Mouse (Mus musculus) kidney, postnatal 10 days (tissue): ENCODE measurements around the gene Vmn2r86.
A peak's percentile ranks its signal among the peaks of the same experiment; 100 is the strongest.
"Not testable (repeated sequence)": the region's sequence is repeated elsewhere in the genome, so short reads cannot be mapped to it uniquely, and the experiment has no call there.

Experiments
- DNase-seq: peaks from one replicate; pipeline ENCODE4 v3.0.0; 2021; ENCODE audit warnings: mixed read lengths

The Vmn2r86 gene

DNA sequence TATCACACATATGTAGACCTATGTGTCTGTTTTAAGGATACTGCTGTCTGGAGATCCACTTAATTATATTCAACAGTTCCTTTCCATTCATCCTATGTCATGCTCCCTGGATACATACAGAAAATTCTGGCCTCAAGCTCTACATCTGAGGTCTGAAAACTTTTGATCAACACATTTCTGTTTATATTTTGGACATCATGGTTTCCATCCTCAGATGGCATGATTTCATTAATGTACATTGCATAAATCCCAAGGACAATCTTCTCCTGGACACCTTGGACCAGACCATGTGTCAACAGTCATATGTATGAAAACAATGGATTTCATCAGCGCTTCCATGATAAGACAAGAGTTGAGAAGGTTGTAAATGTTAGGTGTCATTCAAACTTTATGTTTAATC is at the start of gene Vmn2r86:
Gene Vmn2r86 (minus strand): TSS at position 101 of the 400 bp plus-strand sequence.
- not testable (repeated sequence) for DNase-seq

DNA sequence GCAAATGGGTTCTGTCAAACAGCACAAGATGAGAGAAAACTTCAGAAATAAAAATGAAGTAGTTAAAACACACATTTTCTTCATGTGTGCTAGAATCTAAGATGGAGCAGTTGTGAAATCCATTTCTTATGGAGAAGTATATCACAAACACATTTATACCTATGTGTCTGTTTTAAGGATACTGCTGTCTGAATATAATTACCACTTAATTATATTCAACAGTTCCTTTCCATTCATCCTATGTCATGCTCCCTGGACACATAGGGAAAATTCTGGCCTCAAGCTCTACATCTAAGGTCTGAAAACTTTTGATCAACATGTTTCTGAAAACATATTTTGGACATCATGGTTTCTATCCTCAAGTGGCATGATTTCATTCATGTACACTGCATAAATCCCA is 41.4 kb upstream of the Vmn2r86 start, which contains the start of gene Vmn2r87:
Gene Vmn2r87 (minus strand): TSS at position 101 of the 400 bp plus-strand sequence.
- no peak for DNase-seq

DNA sequence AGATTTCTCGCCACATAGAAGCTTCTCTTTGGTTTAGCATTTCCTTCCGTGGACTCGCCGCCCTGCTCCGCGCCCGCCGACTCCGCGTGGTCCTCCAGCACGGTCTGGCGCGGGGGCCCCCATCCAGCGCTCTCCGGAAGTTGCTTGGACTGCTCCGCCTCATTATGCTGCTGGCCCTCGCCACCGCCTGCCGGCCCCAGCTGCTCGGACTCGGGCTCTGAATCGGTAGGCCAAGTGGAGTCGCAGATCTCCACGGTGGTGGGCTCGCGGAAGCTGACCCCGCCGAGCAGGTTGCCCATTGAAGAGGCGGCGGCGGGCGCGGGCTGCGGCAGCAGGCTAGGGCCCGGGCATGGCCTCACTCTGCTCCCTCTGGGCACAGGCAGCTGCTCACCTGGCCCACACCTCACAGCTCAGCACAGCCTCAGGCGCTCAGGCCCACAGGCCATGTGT is 14.5 kb upstream of the Vmn2r86 start:
- peak; percentile 48 for DNase-seq

DNA sequence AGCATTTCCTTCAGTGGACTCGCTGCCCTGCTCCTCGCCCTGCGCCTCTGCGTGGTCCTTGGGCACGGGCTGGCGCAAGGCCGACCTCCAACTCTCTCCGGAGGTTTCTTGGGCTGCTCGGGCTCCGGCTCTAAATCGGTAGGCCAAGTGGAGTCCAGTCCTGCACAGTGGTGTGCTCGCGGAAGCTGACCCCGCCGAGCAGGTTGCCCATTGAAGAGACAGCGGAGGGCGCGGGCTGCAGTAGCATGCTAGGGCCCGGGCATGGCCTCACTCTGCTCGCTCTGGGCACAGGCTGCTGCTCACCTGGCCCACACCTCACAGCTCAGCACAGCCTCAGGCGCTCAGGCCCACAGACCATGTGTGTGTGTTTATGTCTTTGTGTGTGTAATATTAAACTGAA is 11.1 kb downstream of the Vmn2r86 start:
- DNase-seq, result peak; percentile 7

DNA sequence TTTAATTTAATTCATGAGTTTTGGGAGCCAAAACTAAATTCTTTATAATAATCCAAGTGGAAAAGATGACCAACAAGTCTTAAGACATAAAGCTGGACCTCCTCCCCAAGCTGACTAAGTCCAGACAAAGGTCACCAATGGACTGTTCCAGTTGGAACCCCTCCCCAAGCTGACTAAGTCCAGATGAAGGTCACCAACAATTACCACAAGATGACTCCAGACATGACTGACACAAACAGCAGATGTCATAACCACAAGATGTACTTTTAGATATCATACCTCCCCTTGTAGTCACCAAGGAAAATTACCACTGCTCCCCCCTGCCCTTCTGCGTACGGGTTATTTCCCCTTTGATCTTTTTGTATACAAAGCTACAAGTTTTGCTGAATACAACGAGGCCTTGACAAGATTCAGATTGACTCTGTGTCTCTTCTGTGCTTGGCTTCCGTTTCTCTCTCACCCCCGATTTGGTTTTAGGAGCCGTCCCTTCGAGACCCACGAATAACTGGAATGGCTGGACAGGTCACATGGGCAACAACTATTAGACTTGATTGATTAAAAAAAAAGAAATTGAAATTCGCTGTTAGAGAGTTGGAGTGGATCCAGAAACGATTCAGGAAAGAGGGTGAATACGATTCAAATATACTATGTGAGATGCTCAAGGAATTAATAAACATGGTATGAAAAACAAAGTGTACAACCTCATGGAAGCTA is 21.5 kb downstream of the Vmn2r86 start:
- not testable (repeated sequence) for DNase-seq

DNA sequence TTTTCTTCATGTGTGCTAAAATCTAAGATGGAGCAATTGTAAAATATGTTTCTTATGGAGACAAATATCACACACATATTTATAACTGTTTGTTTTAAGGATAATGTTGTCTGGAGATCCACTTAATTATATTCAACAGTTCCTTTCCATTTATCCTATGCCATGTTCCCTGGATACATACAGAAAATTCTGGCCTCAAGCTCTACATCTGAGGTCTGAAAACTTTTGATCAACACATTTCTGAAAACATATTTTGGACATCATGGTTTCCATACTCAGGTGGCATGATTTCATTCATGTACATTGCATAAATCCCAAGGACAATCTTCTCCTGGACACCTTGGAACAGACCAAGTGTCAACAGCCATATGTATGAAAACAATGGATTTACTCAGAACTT is 26.2 kb downstream of the Vmn2r86 start, which contains the start of gene Vmn2r85:
Gene Vmn2r85 (minus strand): TSS at position 101 of the 400 bp plus-strand sequence.
- not testable (repeated sequence) for DNase-seq

DNA sequence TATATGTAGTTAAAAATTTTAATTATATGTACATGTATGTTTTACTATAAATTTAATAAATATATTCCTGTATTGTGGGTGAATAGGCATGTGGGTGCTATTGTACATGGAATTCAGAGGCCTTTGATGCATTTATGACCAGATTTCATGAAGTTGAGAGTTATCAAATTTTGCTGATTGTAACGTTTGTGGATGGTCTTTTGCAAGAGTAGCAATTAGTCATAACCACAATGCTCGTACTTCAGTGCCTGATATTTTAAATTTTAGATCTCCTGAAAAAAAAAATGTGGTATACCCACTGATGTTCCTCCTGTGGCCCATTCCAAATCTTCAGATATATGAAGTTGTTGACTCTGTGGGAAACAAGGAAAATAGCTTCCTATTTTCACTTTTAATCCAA is 33.5 kb downstream of the Vmn2r86 start:
- not testable (repeated sequence) for DNase-seq

DNA sequence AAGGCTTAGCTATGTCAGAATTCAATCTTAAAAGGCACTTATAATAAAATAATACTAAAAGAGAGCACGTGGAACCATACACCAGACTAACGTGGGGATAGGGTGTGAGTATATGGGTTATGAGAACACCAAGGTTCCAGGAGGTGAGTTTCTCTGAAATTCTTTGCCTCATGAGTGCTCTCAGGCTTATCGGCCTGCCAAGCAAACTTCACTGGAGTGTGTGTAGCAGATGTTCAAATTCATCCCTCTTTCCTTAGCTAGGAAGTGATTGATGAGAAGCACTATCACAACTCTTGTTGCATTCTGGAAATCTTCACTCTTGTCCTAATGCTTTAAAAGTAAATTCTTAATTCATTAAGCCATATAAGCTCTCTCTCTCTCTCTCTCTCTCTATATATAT is 35.4 kb downstream of the Vmn2r86 start:
- DNase-seq, result no peak

DNA sequence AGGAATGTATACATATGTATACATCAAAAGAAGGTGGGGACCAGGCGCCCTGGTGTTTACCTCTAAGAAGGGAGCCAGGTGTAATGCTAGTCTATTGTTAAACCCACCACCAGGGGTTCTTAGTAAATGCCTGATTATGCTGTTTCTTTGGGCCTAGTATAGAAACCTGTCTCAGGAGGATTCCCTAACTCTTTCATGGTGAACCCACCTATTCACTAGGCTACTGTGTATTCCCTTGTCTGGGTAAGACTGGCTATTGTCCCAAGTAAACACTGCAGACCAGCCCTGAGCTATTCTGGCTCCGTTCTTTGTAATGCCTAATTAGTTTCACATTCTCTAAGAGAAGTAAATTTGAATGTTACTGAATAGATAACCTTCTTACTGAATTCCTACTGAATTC is 35.9 kb downstream of the Vmn2r86 start:
- not testable (repeated sequence) for DNase-seq

DNA sequence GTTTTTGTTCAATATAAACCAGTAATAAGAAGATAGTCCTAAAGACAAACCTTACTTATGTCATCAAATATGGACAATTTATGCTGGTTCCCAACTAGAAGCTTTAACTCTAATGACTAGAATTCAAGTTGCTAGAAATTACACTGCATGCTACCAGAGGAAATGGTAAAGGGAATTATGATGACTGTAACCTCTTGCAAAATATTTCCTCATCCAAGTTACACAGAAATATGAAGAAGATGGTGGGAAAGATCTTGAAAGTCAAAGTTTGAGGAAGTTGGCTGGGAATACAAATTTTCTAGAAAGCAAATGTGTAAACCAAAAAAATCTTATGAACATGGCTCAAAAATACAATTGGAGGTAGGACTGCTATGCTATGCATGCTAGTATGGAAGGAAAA is 39.5 kb downstream of the Vmn2r86 start:
- not testable (repeated sequence) for DNase-seq

DNA sequence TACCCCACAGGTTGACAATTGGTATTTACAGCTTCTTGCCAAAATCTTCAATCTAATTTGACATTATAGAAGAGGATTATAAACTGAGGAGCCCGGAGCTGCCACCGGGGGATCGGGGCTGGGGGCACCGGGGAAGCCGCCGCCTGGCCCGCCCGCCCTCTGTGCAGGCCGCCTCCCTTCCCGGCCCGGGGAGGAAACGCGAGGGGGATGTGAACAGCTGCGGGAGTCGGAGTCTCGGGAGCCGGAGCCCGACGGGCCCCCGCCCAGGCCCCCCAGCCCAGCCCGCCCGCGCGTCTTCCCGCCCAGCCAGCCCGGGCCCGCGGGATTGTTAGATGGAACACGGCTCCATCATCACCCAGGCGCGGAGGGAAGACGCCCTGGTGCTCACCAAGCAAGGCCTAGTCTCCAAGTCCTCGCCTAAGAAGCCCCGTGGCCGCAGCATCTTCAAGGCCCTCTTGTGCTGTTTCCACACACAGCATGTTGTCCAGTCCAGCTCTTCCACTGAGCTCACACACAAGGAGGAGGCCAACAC is 43.6 kb downstream of the Vmn2r86 start:
- DNase-seq, result not testable (repeated sequence)

DNA sequence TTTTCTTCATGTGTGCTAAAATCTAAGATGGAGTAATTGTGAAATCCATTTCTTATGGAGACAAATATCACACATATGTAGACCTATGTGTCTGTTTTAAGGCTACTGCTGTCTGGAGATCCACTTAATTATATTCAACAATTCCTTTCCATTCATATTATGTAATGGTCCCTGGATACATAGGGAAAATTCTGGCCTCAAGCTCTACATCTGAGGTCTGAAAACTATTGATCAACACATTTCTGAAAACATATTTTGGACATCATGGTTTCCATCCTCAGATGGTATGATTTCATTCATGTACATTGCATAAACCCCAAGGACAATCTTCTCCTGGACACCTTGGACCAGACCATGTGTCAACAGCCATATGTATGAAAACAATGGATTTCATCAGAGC is 61.6 kb downstream of the Vmn2r86 start, which contains the start of gene Vmn2r84:
Gene Vmn2r84 (minus strand): TSS at position 101 of the 400 bp plus-strand sequence.
- no peak for DNase-seq
